Mouse (Mus musculus) hematopoietic stem cell, adult 5-6 weeks (primary cell): ENCODE results near the gene Ncf1. TPM values are rescaled to one million over a fixed set of nuclear protein-coding genes. Genes with fewer than 3 reads are reported as not detected.

Source experiments
- ATAC-seq, 2 experiments: fragments of 125-278 bp in 1 of 2; replicated peaks in 1 of 2; 2 replicates each; pipeline ENCODE4 v1.8.0; 2016 to 2017; ENCODE audit warnings: inconsistent platforms in 2 of 2, mild to moderate bottlenecking in 2 of 2, moderate number of reproducible peaks in 2 of 2, low read depth in 1 of 2, moderate TSS enrichment in 1 of 2; ENCODE audit not compliant: low FRiP score in 2 of 2, poor library complexity in 2 of 2, severe bottlenecking in 2 of 2, insufficient read depth in 1 of 2, low TSS enrichment in 1 of 2
- total RNA-seq: library from RNA; stranded (forward); fragments of 172-1452, 232-1000 nt; gene quantifications from 2 replicates; pipeline ENCODE4 v1.2.3, GENCODE M21; 2017

Gene Ncf1
- total RNA-seq = 61.2 and 107 TPM in 2 replicates

GRCm38 (mm10) chr5:134229391-134229790 is at the start of gene Ncf1:
Ncf1 (minus strand) TSS chr5:134229625.
- ATAC-seq = peak; percentile 57 to 58

- ATAC-seq = no peak
These were observed 47.7 kb upstream of the Ncf1 start for GRCm38 (mm10) chr5:134277109-134277508.

GRCm38 (mm10) chr5:134275556-134275955 is 46.1 kb upstream of the Ncf1 start:
- ATAC-seq = no peak

GRCm38 (mm10) chr5:134275021-134275420 is 45.6 kb upstream of the Ncf1 start:
- ATAC-seq = no peak

- no peak for ATAC-seq
These were observed 44.3 kb upstream of the Ncf1 start for GRCm38 (mm10) chr5:134273761-134274160.

GRCm38 (mm10) chr5:134272761-134273160 is 43.3 kb upstream of the Ncf1 start:
- no peak for ATAC-seq

GRCm38 (mm10) chr5:134271421-134271820 is 42.0 kb upstream of the Ncf1 start:
- no peak for ATAC-seq

- no peak for ATAC-seq
These were observed 41.1 kb upstream of the Ncf1 start for GRCm38 (mm10) chr5:134270566-134270965.

- ATAC-seq = peak; percentile 63 to 71
These were observed 40.3 kb upstream of the Ncf1 start for GRCm38 (mm10) chr5:134269751-134270150.

GRCm38 (mm10) chr5:134268751-134269150 is 39.3 kb upstream of the Ncf1 start:
- no peak for ATAC-seq

- ATAC-seq = peak; percentile 8 to 39; a peak in 1 of 4 replicates
These were observed 37.0 kb upstream of the Ncf1 start for GRCm38 (mm10) chr5:134266404-134266803.

- no peak for ATAC-seq
These were observed 36.5 kb upstream of the Ncf1 start for GRCm38 (mm10) chr5:134265890-134266289.

GRCm38 (mm10) chr5:134260001-134260636 is 30.7 kb upstream of the Ncf1 start:
- no peak for ATAC-seq

- ATAC-seq = no peak
These were observed 29.5 kb upstream of the Ncf1 start for GRCm38 (mm10) chr5:134258934-134259333.

- peak; percentile 88 for ATAC-seq
These were observed 29.0 kb upstream of the Ncf1 start for GRCm38 (mm10) chr5:134258395-134258794.

GRCm38 (mm10) chr5:134257349-134258031 is 28.1 kb upstream of the Ncf1 start:
- peak; percentile 29 to 31; a peak in 3 of 4 replicates for ATAC-seq

GRCm38 (mm10) chr5:134255294-134255693 is 25.9 kb upstream of the Ncf1 start:
- ATAC-seq = no peak

GRCm38 (mm10) chr5:134253806-134254205 is 24.4 kb upstream of the Ncf1 start:
- no peak for ATAC-seq

GRCm38 (mm10) chr5:134251083-134251482 is 21.7 kb upstream of the Ncf1 start:
- ATAC-seq = no peak
